Mouse (Mus musculus): ENCODE data around the gene Hacd3. TPM values are rescaled to one million over a fixed set of nuclear protein-coding genes. Genes with fewer than 3 reads are reported as not detected.

Hacd3 gene
- polyA plus RNA-seq, 1 experiment from 2014 or later: 52.3 TPM

GRCm38 (mm10) chr9:64943997-64944396, 77.5 kb downstream of the Hacd3 start:
- Histone ChIP-seq H3K4me2 (ENCODE audit: low read depth, low read length) (no peak overlapping the region), H3K9ac (ENCODE audit: low read length) (no peak overlapping the region), H3K27ac (ENCODE audit: low read length) (no peak overlapping the region), H3K4me3 (ENCODE audit: low read length) (no peak overlapping the region), H3K36me3 (ENCODE audit: control insufficient read depth, insufficient read depth) (no peaks in the 10 kb centered on the region), H3K9me3 (replicated peaks; ENCODE audit: control insufficient read depth, low read length) (no peaks in the 10 kb centered on the region), H3K4me1 (ENCODE audit: control insufficient read depth, insufficient read depth, low read length) (peaks cover 6% of the 10 kb centered on the region), H3K27me3 (ENCODE audit: control insufficient read depth, insufficient read depth, low read length) (peaks cover 7% of the 10 kb centered on the region; the same call in 1 of the 2 replicates)
- 44% methylated on average over 11 of the region's 11 CpGs for WGBS
- no peak for ATAC-seq (replicated peaks; ENCODE audit: extremely low read depth, insufficient read depth, low FRiP score)

- WGBS: 81% methylated on average over 4 of the region's 4 CpGs
- peaks cover 8% of the 10 kb centered on the region for H3K4me1 ChIP-seq (ENCODE audit: control insufficient read depth, insufficient read depth, low read length)
- H3K27ac ChIP-seq (ENCODE audit: low read length): no peak overlapping the region
- no peak for ATAC-seq (replicated peaks; ENCODE audit: extremely low read depth, insufficient read depth, low FRiP score)
- H3K9me3 ChIP-seq (replicated peaks; ENCODE audit: control insufficient read depth, low read length): no peaks in the 10 kb centered on the region
- H3K36me3 ChIP-seq (ENCODE audit: control insufficient read depth, insufficient read depth): no peaks in the 10 kb centered on the region
- H3K27me3 ChIP-seq (ENCODE audit: control insufficient read depth, insufficient read depth, low read length): 0 out of 2 replicates have a peak, but pooled peaks cover 2% of the 10 kb centered on the region
- no peak overlapping the region for H3K9ac ChIP-seq (ENCODE audit: low read length)
- no peak overlapping the region for H3K4me3 ChIP-seq (ENCODE audit: low read length)
- no peak overlapping the region for H3K4me2 ChIP-seq (ENCODE audit: low read depth, low read length)
Measured at GRCm38 (mm10) chr9:64941650-64942049, 79.8 kb downstream of the Hacd3 start.

GRCm38 (mm10) chr9:64940731-64941346, 80.7 kb downstream of the Hacd3 start:
- peaks cover 8% of the 10 kb centered on the region for H3K4me1 ChIP-seq (ENCODE audit: control insufficient read depth, insufficient read depth, low read length)
- 0 out of 2 replicates have a peak, but pooled peaks cover 2% of the 10 kb centered on the region for H3K27me3 ChIP-seq (ENCODE audit: control insufficient read depth, insufficient read depth, low read length)
- no peak overlapping the region for H3K4me3 ChIP-seq (ENCODE audit: low read length)
- WGBS: 45% methylated on average over 11 of the region's 11 CpGs
- H3K4me2 ChIP-seq (ENCODE audit: low read depth, low read length): no peak overlapping the region
- ATAC-seq (replicated peaks; ENCODE audit: extremely low read depth, insufficient read depth, low FRiP score): no peak
- no peak overlapping the region; the same call in 1 of the 2 replicates for H3K27ac ChIP-seq (ENCODE audit: low read length)
- H3K9ac ChIP-seq (ENCODE audit: low read length): no peak overlapping the region
- no peaks in the 10 kb centered on the region for H3K9me3 ChIP-seq (replicated peaks; ENCODE audit: control insufficient read depth, low read length)
- H3K36me3 ChIP-seq (ENCODE audit: control insufficient read depth, insufficient read depth): no peaks in the 10 kb centered on the region

DNA sequence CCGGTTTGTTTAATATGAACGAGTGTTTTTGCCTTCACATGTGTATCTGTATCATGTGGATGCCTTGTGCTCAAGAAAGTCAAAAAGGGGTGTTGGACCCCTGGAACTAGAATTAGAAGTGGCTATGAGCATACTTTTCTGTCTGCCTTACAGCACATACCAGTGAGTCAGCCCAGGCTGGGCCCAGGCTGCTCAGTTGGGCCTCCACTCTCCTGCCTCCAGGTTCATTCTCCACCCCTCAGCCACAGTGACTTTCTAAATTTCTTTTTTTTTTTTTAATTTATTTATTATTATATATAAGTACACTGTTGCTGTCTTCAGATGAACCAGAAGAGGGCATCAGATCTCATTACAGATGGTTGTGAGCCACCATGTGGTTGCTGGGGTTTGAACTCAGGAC, 81.7 kb downstream of the Hacd3 start:
- ATAC-seq (replicated peaks; ENCODE audit: extremely low read depth, insufficient read depth, low FRiP score): no peak
- Histone ChIP-seq H3K9ac (ENCODE audit: low read length) (no peak overlapping the region), H3K36me3 (ENCODE audit: control insufficient read depth, insufficient read depth) (no peaks in the 10 kb centered on the region), H3K4me1 (ENCODE audit: control insufficient read depth, insufficient read depth, low read length) (peaks cover 12% of the 10 kb centered on the region), H3K27ac (ENCODE audit: low read length) (no peak overlapping the region), H3K9me3 (replicated peaks; ENCODE audit: control insufficient read depth, low read length) (no peaks in the 10 kb centered on the region), H3K4me3 (ENCODE audit: low read length) (no peak overlapping the region), H3K27me3 (ENCODE audit: control insufficient read depth, insufficient read depth, low read length) (0 out of 2 replicates have a peak, but pooled peaks cover 2% of the 10 kb centered on the region), H3K4me2 (ENCODE audit: low read depth, low read length) (no peak overlapping the region)
- WGBS: 91% methylated on average over 2 of the region's 2 CpGs

DNA sequence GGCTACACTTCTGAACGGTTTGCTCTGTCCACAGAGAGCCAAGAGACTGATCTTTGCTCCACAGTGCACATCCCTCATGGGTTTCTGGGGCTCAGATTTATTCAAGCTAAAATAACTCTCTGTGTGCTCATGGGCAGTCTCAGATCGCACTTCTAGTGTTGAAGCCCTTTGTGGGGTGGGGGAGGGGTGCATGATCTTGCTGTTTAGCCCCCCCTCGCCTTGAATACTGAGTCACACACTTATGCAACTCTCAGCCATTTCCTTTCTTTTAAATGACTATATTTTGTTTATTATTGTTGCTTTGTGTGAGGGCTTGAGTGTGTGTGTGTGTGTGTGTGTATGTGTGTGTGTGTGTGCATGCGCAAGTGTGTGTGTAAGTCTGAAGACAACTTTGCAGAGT, 82.2 kb downstream of the Hacd3 start:
- H3K27ac ChIP-seq (ENCODE audit: low read length): no peak overlapping the region
- H3K9me3 ChIP-seq (replicated peaks; ENCODE audit: control insufficient read depth, low read length): no peaks in the 10 kb centered on the region
- WGBS: 44% methylated on average over 4 of the region's 4 CpGs
- H3K27me3 ChIP-seq (ENCODE audit: control insufficient read depth, insufficient read depth, low read length): 0 out of 2 replicates have a peak, but pooled peaks cover 2% of the 10 kb centered on the region
- no peak overlapping the region for H3K9ac ChIP-seq (ENCODE audit: low read length)
- no peak overlapping the region for H3K4me3 ChIP-seq (ENCODE audit: low read length)
- H3K4me1 ChIP-seq (ENCODE audit: control insufficient read depth, insufficient read depth, low read length): peaks cover 16% of the 10 kb centered on the region
- no peaks in the 10 kb centered on the region for H3K36me3 ChIP-seq (ENCODE audit: control insufficient read depth, insufficient read depth)
- H3K4me2 ChIP-seq (ENCODE audit: low read depth, low read length): no peak overlapping the region
- ATAC-seq (replicated peaks; ENCODE audit: extremely low read depth, insufficient read depth, low FRiP score): no peak

DNA sequence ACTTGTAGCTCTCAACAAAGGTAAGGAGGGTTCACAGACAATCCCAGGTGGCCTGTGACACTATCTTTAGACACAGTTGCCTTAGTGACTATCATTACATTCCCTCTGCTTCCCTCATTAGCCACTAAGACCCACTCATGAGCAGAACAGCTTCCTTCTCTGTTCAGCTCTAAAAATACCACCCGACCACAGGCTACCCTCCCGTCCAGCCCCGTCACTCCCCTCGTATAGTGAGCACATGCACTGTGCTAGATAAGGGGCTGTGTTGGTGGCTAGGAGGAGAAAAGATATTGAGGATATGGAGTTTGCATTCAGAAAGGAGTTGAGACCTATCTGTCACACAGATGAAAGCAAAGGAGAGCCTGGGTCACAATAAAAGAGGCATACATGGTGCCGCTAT, 83.0 kb downstream of the Hacd3 start:
- WGBS: 32% methylated on average over 5 of the region's 5 CpGs
- Histone ChIP-seq H3K4me1 (ENCODE audit: control insufficient read depth, insufficient read depth, low read length) (peaks cover 19% of the 10 kb centered on the region), H3K9me3 (replicated peaks; ENCODE audit: control insufficient read depth, low read length) (no peaks in the 10 kb centered on the region)

DNA sequence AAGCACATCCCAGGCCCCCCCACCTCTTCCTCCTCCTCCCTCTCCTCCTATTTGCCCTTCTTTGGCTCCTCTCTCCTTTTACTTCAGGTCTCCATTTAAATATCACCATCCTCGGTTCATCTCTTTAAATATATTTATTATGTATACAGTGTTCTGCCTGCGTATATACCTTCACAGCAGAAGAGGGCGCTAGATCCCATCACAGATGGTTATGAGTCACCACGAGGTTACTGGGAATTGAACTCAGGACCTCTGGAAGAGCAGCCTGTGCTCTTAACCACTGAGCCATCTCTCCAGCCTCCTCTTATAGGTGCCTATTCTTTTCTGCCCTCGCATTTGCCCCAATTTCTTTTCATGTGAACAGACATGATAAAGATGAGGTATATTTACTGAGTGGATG, 84.0 kb downstream of the Hacd3 start:
- no peak for ATAC-seq (replicated peaks; ENCODE audit: extremely low read depth, insufficient read depth, low FRiP score)
- WGBS: 59% methylated on average over 5 of the region's 5 CpGs
- H3K9me3 ChIP-seq (replicated peaks; ENCODE audit: control insufficient read depth, low read length): no peaks in the 10 kb centered on the region
- H3K4me3 ChIP-seq (ENCODE audit: low read length): no peak overlapping the region
- no peak overlapping the region for H3K9ac ChIP-seq (ENCODE audit: low read length)
- no peaks in the 10 kb centered on the region for H3K27me3 ChIP-seq (ENCODE audit: control insufficient read depth, insufficient read depth, low read length)
- peaks cover 22% of the 10 kb centered on the region for H3K4me1 ChIP-seq (ENCODE audit: control insufficient read depth, insufficient read depth, low read length)
- H3K27ac ChIP-seq (ENCODE audit: low read length): no peak overlapping the region
- no peaks in the 10 kb centered on the region for H3K36me3 ChIP-seq (ENCODE audit: control insufficient read depth, insufficient read depth)
- no peak overlapping the region for H3K4me2 ChIP-seq (ENCODE audit: low read depth, low read length)

More for the DNA sequence above, 83.0 kb downstream of the Hacd3 start:
- H3K27ac ChIP-seq (ENCODE audit: low read length): no peak overlapping the region
- H3K4me2 ChIP-seq (ENCODE audit: low read depth, low read length): no peak overlapping the region
- no peak overlapping the region for H3K4me3 ChIP-seq (ENCODE audit: low read length)
- ATAC-seq (replicated peaks; ENCODE audit: extremely low read depth, insufficient read depth, low FRiP score): no peak
- H3K36me3 ChIP-seq (ENCODE audit: control insufficient read depth, insufficient read depth): no peaks in the 10 kb centered on the region
- no peak overlapping the region for H3K9ac ChIP-seq (ENCODE audit: low read length)
- 0 out of 2 replicates have a peak, but pooled peaks cover 2% of the 10 kb centered on the region for H3K27me3 ChIP-seq (ENCODE audit: control insufficient read depth, insufficient read depth, low read length)

Small RNAs within 50 kb of the gene (microRNA-seq; reads per million reads assigned to microRNA genes)
- not detected for gene Gm25640

Other genes starting within 250 kb of the Hacd3 start
- 5.4 and 6.0 TPM in 2 replicates for gene Dennd4a, start 210.4 kb downstream of the Hacd3 start, polyA plus RNA-seq (2015; fragmentation: Nextera tagmentation; extraction: Ambion mirVana)
- 0.04 TPM in 1 of 2 replicates, not detected in the other for gene Slc24a1, start 70.1 kb downstream of the Hacd3 start, polyA plus RNA-seq (2015; fragmentation: Nextera tagmentation; extraction: Ambion mirVana)
- gene Ints14, start 60.8 kb downstream of the Hacd3 start, polyA plus RNA-seq (2015; fragmentation: Nextera tagmentation; extraction: Ambion mirVana): 36.0 and 38.8 TPM in 2 replicates
- gene Dpp8, start 10.7 kb upstream of the Hacd3 start, polyA plus RNA-seq (2015; fragmentation: Nextera tagmentation; extraction: Ambion mirVana): 31.5 and 32.3 TPM in 2 replicates
- gene Igdcc4, start 79.8 kb upstream of the Hacd3 start, polyA plus RNA-seq (2015; fragmentation: Nextera tagmentation; extraction: Ambion mirVana): 8.1 and 10.8 TPM in 2 replicates
- 0.17 and 0.30 TPM in 2 replicates for gene Igdcc3, start 119.5 kb upstream of the Hacd3 start, polyA plus RNA-seq (2015; fragmentation: Nextera tagmentation; extraction: Ambion mirVana)
- gene Parp16, start 173.7 kb upstream of the Hacd3 start, polyA plus RNA-seq (2015; fragmentation: Nextera tagmentation; extraction: Ambion mirVana): 5.4 and 6.5 TPM in 2 replicates
- gene Cilp, start 243.5 kb upstream of the Hacd3 start, polyA plus RNA-seq (2015; fragmentation: Nextera tagmentation; extraction: Ambion mirVana): 0.08 and 0.14 TPM in 2 replicates